Mouse (Mus musculus) cortical plate, adult 2 months (tissue): ENCODE measurements at regions not wholly inside any gene's neighbourhood (a gene's known extent, or its start where the extent isn't known, plus 50 kb on each side); places are given as distances from the start of the nearest gene placed in this dataset.

Experiments used
- H3K27ac ChIP-seq: fragments of 200-500 bp; 2 replicates; pipeline ENCODE4 v1.5.1; 2012; ENCODE audit warnings: low read length, control low read depth, inconsistent platforms; ENCODE audit not compliant: insufficient read depth
- H3K4me1 ChIP-seq: fragments of 200-500 bp; 2 replicates; pipeline ENCODE4 v1.6.1; 2011; ENCODE audit warnings: low read length; ENCODE audit not compliant: control insufficient read depth, insufficient read depth
- H3K4me3 ChIP-seq: fragments of 200-500 bp; 2 replicates; pipeline ENCODE4 v1.5.1; 2011; ENCODE audit warnings: mild to moderate bottlenecking, low read length, control low read depth; ENCODE audit not compliant: insufficient read depth
- CTCF ChIP-seq: fragments of 200-500 bp; IDR thresholded peaks from 2 replicates; pipeline ENCODE4 v1.5.1; 2011; ENCODE audit warnings: mild to moderate bottlenecking, control low read depth, low read length; ENCODE audit not compliant: insufficient read depth; ENCODE audit errors: extremely low read depth
- POLR2A ChIP-seq: fragments of 200-500 bp; IDR thresholded peaks from 2 replicates; pipeline ENCODE4 v1.6.1; 2011; ENCODE audit warnings: mild to moderate bottlenecking, low read length, control low read depth; ENCODE audit not compliant: insufficient read depth; ENCODE audit errors: extremely low read depth

DNA sequence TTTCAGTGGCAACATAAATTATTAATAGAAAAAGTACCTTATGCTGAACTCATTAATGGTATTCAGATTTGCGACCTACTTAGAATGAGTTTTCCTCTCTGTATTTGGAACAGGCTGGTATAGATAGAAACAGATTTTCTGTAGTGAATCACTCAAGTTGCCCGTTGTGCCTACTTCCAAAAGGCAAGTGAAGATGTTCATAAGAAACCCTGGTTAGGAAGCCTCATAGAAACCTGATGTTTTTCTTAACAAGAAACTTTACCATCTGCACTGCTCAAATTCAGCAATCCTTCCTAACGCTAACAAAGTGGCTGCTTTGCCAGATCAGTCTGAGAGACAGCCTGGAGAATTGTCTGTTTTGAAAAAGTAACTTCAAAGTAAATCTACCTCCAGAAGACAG, 242.5 kb upstream of the Zfp352 start:
- H3K4me1 ChIP-seq, result no peaks in the 10 kb centered on the region
- H3K27ac ChIP-seq, result no peak overlapping the region
- no peak overlapping the region for H3K4me3 ChIP-seq
- TF ChIP-seq POLR2A (no peak), CTCF (no peak)

DNA sequence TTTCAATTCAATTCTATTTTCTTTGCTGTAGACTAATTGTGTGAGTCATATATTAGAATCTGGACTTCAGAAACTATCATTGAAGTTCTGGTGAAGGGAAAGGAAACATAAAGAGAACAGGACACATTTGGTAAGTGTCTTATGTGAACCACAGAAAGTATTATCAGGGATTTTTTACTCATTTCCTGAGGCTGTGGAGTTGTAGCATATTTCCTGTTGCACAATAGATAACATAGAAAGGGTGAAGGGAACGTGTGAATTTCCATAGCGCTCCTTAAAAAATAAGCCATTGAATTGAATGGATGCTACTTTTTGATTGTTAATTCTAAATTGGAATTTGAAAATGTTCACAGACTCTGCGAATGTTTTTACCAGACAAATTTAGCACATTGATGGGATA, 215.2 kb upstream of the Zfp352 start:
- TF ChIP-seq CTCF (no peak), POLR2A (no peak)
- H3K4me3 ChIP-seq, result no peak overlapping the region

DNA sequence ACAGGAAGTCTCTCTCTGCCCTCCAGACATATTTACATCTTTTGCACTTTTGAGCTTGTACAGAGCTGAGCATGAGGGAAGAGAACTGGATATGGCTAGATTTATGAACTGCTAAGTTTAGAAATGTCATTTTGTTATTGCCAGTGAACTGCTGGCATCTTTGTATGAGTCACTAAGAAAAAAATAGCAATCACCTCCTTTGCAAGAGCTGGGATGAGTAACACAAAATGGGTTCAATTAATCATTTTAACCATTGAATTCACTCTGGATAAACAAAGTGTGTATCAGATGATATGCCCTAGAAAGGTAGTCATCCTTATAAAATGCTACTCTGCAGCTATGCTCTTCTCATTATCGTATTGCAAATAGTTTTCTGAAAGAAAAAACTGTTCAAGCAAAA, 214.7 kb upstream of the Zfp352 start:
- H3K27ac ChIP-seq, result no peak overlapping the region

More for the DNA sequence above, 215.2 kb upstream of the Zfp352 start:
- Histone ChIP-seq H3K27ac (no peak overlapping the region), H3K4me1 (no peaks in the 10 kb centered on the region)

DNA sequence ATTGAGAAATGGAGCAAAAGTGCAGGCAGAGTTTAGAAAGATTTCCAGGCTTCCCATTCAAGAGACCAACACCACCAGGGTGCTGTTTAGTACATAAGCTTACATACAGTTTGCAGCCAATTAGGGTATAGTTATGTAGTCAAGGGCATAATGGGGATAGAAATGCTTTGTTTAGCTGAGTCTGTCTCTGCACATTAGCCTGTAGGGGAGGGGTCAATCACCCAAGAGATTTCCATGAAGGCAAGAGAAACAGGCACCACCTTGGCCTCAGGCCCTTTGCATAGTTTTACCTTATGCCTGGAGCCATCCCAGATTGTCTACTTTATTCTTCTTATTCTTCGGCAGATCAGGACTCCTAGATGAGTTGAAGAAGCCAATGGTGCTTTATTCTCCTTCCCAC, 205.9 kb upstream of the Zfp352 start:
- Histone ChIP-seq H3K4me1 (no peaks in the 10 kb centered on the region), H3K27ac (no peak overlapping the region), H3K4me3 (no peak overlapping the region)
- TF ChIP-seq POLR2A (no peak), CTCF (no peak)

More for the DNA sequence above, 214.7 kb upstream of the Zfp352 start:
- H3K4me3 ChIP-seq, result no peak overlapping the region
- TF ChIP-seq CTCF (no peak), POLR2A (no peak)
- H3K4me1 ChIP-seq, result no peaks in the 10 kb centered on the region

DNA sequence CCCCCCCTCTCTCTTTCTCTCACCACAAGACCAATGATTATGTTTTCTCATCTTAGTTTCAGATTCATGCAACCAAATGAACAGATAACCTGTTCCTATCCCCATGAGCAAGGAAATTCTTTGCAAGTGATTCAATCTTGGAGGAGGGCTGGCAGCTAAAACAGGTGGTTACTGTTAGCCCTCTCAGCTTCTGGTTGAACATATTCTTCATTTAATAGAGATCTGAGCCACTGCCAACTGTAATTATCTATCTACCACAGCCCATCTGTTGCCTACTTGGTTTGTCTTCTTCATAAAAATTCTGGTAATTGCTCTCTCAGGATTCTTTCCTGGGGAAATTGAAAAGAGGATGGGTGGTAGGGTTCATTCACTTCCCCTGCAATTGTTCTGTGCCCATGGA, 204.4 kb upstream of the Zfp352 start:
- no peak overlapping the region for H3K27ac ChIP-seq
- no peak overlapping the region for H3K4me3 ChIP-seq
- H3K4me1 ChIP-seq, result no peaks in the 10 kb centered on the region
- TF ChIP-seq CTCF, result no peak
- no peak for TF ChIP-seq POLR2A
